Mouse (Mus musculus) liver, postnatal 0 days (tissue): ENCODE measurements around the gene Gapt.

Experiments
- CTCF ChIP-seq: sonication (generic); IDR thresholded peaks from 2 replicates; pipeline ENCODE4 v1.5.1; 2016; ENCODE audit warnings: antibody characterized with exemption, low read depth
- EP300 ChIP-seq: IDR thresholded peaks from 2 replicates; pipeline ENCODE4 v1.6.1; 2016; ENCODE audit warnings: antibody characterized with exemption, low read depth, mild to moderate bottlenecking

GRCm38 (mm10) chr13:110363722-110364121, 6.7 kb upstream of the Gapt start:
- TF ChIP-seq EP300: no peak
- no peak for TF ChIP-seq CTCF
